Mouse (Mus musculus) heart, embryonic 12.5 days (tissue): ENCODE results near the gene Rsph6a. TPM values are rescaled to one million over a fixed set of nuclear protein-coding genes. Genes with fewer than 3 reads are reported as not detected.

Experiments
- ATAC-seq: fragments of 200-750 bp; cut with Nextera tagmentation; 2 replicates; pipeline ENCODE4 v1.8.0; 2017; ENCODE audit warnings: moderate TSS enrichment, moderate library complexity; ENCODE audit not compliant: insufficient number of reproducible peaks, low FRiP score
- H3K27ac ChIP-seq: fragments of 300-500 bp; sonication (generic); 2 replicates; pipeline ENCODE4 v1.5.1; 2016; ENCODE audit warnings: mild to moderate bottlenecking, moderate library complexity; ENCODE audit not compliant: poor library complexity, severe bottlenecking
- H3K27me3 ChIP-seq: fragments of 300-500 bp; sonication (generic); replicated peaks from 2 replicates; pipeline ENCODE4 v1.6.1; 2016; ENCODE audit warnings: mild to moderate bottlenecking, moderate library complexity
- H3K36me3 ChIP-seq: fragments of 300-500 bp; sonication (generic); 2 replicates; pipeline ENCODE4 v1.6.1; 2016; ENCODE audit warnings: mild to moderate bottlenecking, moderate library complexity
- H3K4me1 ChIP-seq: fragments of 300-500 bp; sonication (generic); replicated peaks from 2 replicates; pipeline ENCODE4 v1.6.1; 2016; ENCODE audit warnings: mild to moderate bottlenecking
- H3K4me2 ChIP-seq: fragments of 300-500 bp; sonication (generic); 2 replicates; pipeline ENCODE4 v1.6.1; 2016; ENCODE audit warnings: mild to moderate bottlenecking, moderate library complexity
- H3K4me3 ChIP-seq: fragments of 300-500 bp; sonication (generic); 2 replicates; pipeline ENCODE4 v1.5.1; 2016; ENCODE audit warnings: mild to moderate bottlenecking
- H3K9ac ChIP-seq: fragments of 300-500 bp; sonication (generic); 2 replicates; pipeline ENCODE4 v1.6.1; 2016; ENCODE audit warnings: mild to moderate bottlenecking, moderate library complexity
- H3K9me3 ChIP-seq: fragments of 300-500 bp; sonication (generic); replicated peaks from 2 replicates; pipeline ENCODE4 v1.6.1; 2016; ENCODE audit warnings: mild to moderate bottlenecking, moderate library complexity
- WGBS: fragments of 180-500 bp; shearing (Covaris S2); methylation state at CpG from one replicate; pipeline ENCODE4 v1.1.7; 2016; 5-methylcytosine and 5-hydroxymethylcytosine counted together
- polyA plus RNA-seq: library from polyadenylated mRNA; unstranded; fragments of >200 nt; fragmentation: Nextera tagmentation; extraction: Ambion mirVana; gene quantifications from 2 replicates; pipeline ENCODE4 v1.2.1, GENCODE M21; 2016

The Rsph6a gene
- polyA plus RNA-seq, result not detected in 2 replicates

DNA sequence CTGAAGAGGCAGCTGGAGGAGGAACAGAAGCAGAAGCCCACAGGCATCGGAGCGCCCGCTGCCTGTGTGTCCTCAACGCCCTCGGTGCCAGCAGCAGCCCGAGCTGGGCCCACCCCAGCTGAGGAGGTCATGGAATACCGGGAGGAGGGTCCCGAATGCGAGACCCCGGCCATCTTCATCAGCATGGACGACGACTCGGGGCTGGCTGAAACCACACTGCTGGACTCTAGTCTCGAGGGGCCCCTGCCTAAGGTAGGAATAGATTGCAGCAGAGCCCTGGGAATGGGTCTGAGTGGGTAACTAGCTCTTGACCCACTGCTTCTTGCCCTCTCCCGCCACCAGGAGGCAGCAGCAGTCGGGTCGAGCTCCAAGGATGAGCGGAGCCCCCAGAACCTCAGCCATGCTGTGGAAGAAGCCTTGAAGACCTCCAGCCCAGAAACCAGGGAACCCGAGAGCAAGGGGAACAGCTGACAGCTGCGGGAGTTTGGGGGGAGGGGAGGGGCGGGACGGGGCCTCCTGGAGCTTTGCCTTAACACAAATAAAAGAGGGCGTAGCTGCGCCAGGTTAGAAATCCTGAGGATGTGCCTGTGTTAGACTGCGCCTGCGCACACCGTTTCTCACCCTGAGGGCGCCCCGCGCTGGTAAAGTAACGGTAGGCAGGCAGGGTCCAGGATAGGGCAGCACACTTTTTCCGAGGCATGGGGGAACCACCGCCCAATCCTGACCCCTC is at the start of gene Rsph6a:
Gene Rsph6a (plus strand): TSS at position 644 of the 730 bp plus-strand sequence.
- H3K9ac ChIP-seq, result 0 out of 2 replicates have a peak within 1 kb of the TSS, but pooled peaks have one; percentile 27
- H3K4me3 ChIP-seq, result peak within 1 kb of the TSS; percentile 14; the same call in 1 of the 2 replicates
- H3K36me3 ChIP-seq, result peaks cover 54% of the 10 kb centered on the region
- ATAC-seq, result no peak
- 36% methylated on average over 33 of the region's 33 CpGs for WGBS
- 0 out of 2 replicates have a peak, but pooled peaks cover 8% of the 10 kb centered on the region for H3K4me1 ChIP-seq
- H3K4me2 ChIP-seq, result peak within 1 kb of the TSS; percentile 56
- H3K27ac ChIP-seq, result no peak within 1 kb of the TSS
- H3K9me3 ChIP-seq, result peaks cover 7% of the 10 kb centered on the region; the same call in 1 of the 2 replicates
- H3K27me3 ChIP-seq, result no peaks in the 10 kb centered on the region

DNA sequence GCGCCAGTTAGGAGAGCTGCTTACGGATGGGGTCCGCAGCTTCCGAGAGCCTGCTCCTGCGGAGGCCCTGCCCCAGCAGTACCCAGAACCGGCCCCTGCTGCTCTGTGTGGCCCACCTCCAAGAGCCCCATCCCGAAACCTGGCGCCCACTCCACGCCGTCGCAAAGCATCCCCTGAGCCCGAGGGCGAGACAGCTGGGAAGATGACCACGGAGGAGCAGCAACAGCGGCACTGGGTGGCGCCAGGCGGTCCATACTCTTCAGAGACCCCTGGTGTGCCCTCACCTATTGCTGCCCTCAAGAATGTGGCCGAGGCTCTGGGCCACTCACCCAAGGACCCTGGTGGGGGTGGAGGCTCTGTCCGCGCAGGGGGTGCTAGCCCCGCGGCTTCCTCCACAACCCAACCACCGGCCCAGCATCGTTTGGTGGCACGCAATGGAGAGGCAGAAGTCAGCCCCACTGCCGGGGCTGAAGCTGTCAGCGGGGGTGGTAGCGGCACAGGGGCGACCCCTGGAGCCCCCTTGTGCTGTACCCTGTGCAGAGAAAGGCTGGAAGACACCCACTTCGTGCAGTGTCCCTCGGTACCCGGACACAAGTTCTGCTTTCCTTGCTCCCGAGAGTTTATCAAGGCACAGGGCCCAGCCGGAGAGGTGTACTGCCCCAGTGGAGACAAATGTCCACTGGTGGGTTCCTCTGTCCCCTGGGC is 48.9 kb upstream of the Rsph6a start:
- H3K4me3 ChIP-seq, result peak overlapping the region; percentile 78; the same call in 1 of the 2 replicates
- H3K27ac ChIP-seq, result no peak overlapping the region
- H3K4me1 ChIP-seq, result peaks cover 47% of the 10 kb centered on the region
- H3K27me3 ChIP-seq, result no peaks in the 10 kb centered on the region
- peaks cover 20% of the 10 kb centered on the region for H3K36me3 ChIP-seq
- H3K9me3 ChIP-seq, result no peaks in the 10 kb centered on the region
- no peak for ATAC-seq
- H3K9ac ChIP-seq, result peak overlapping the region; percentile 97; the same call in 1 of the 2 replicates
- H3K4me2 ChIP-seq, result peak overlapping the region; percentile 99
- 85% methylated on average over 34 of the region's 34 CpGs for WGBS

DNA sequence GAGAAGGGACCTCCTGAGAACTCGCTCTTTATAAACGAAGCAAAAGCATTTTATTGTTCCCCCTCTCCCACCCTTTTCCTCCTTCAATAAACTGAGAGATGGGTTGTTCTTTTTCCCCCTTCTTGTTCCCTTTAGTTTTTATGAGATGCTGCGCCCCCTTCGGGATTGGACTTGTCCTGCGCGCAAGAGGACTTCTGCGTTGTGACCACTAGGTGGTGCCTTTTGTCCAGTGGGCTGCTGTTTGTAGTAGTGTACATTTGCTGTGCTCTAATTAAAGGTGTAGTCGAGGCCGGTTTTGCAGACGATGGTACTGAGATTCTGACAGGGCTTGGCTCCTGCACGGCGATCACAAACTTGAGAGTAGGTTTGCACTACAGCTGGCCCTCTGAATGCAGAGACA is 48.0 kb upstream of the Rsph6a start:
- H3K4me1 ChIP-seq, result peaks cover 39% of the 10 kb centered on the region
- 0 out of 2 replicates have a peak overlapping the region, but pooled peaks have one; percentile 43 for H3K9ac ChIP-seq
- H3K36me3 ChIP-seq, result peaks cover 20% of the 10 kb centered on the region
- no peak for ATAC-seq
- H3K4me3 ChIP-seq, result no peak overlapping the region
- H3K27ac ChIP-seq, result no peak overlapping the region
- WGBS, result 7% methylated on average over 12 of the region's 12 CpGs
- H3K9me3 ChIP-seq, result no peaks in the 10 kb centered on the region
- peak overlapping the region; percentile 99 for H3K4me2 ChIP-seq
- H3K27me3 ChIP-seq, result no peaks in the 10 kb centered on the region

DNA sequence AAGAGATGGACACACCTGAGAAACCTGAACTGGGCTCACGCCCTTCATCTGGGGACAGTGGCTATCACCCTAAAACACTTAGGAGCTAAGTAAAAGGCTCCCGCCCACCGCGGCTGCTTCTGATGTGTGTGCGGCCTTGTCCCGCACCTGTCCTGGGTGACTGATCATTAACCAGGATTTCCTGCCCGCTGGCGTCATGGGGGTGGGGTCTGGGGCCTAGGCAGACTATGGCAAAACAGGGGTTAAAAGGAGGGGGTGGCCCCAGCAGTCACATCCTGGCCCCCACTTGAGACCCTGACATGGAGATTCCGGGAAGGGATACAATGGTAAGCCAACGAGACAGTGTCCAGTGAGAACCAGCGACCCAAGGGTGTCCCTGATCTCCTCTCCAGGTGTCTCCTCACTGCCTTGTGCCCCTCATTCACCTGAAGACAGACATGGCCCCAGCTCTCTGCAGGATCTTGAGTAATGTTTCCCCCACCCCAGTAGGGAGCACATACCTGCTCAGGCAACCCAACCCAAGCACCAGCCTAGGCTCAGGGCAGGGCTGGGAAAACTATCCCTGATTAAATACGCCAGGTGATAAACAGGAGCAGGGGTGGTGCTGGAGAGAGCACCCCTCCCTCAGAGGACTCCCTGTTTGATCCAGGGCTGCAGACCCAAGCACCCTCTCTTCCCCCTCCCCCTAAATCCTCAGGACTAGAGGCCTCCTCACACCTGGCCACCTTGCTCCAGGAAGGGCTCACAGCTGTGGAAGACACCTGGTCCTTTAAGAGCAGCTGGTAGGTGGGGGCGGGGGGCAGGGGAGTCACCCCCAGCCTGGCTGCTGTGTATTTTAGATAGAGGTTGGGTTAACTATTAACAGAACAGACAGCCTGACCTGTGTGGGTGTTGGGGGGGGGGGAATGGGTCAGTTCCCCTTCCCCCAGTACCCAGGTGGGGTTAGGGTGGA is 47.2 kb upstream of the Rsph6a start:
- Histone ChIP-seq H3K4me1 (peaks cover 41% of the 10 kb centered on the region), H3K9ac (no peak overlapping the region), H3K36me3 (peaks cover 20% of the 10 kb centered on the region), H3K27me3 (no peaks in the 10 kb centered on the region), H3K9me3 (no peaks in the 10 kb centered on the region), H3K4me3 (no peak overlapping the region), H3K4me2 (no peak overlapping the region), H3K27ac (no peak overlapping the region)
- no peak for ATAC-seq
- 73% methylated on average over 13 of the region's 13 CpGs for WGBS

DNA sequence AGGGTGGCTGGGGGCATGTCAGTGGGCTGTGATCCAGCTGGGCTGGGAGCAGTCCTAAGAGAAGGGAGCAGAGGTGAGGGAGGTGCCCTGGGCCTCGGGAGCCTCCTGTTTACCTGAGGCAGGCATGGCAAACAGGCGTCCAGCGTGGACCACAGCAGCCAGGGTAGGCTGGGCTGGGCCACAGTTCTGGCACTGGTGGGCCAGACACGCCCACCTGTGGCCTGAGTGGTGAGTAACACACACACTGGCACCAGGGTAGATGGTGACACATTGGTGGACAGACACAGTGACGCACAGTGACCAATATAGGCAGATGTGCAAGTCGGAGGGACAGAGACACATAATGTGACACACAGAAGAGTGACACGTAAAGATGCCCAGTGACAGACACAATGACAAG is 43.9 kb upstream of the Rsph6a start:
- no peaks in the 10 kb centered on the region for H3K9me3 ChIP-seq
- no peak overlapping the region for H3K4me2 ChIP-seq
- no peak overlapping the region for H3K27ac ChIP-seq
- H3K4me1 ChIP-seq, result peaks cover 34% of the 10 kb centered on the region
- no peak overlapping the region for H3K9ac ChIP-seq
- 77% methylated on average over 7 of the region's 7 CpGs for WGBS
- no peaks in the 10 kb centered on the region for H3K27me3 ChIP-seq
- no peak for ATAC-seq
- peaks cover 15% of the 10 kb centered on the region for H3K36me3 ChIP-seq
- no peak overlapping the region for H3K4me3 ChIP-seq

DNA sequence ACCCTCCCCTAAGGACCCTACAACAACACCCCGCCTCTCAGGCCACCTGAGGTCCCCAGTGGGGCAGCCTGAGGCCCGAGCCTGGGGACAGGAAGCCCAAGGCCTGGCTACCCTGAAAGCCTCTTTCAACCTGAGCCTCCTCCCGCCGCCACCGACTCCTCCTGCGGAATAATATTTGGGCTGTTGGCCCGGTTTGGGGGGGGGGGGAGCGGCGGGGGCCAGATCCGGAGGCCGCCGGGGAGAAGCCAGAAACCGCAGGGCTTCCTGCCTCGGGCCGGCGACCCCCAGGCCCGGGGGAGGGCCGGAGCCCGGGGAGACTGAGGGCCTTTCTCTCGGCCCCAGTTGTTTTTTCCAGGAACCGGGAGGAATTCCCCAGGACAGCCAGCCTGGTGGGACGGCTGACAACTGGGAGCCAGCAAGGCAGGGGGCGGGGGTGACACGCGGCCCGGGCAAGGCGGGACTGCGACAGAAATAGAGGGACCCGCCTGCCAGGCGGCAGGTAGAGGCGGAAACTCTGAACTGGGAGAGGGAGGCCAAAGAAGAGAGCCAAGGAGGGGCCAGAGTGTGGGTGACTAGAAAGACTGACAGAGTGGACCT is 42.4 kb upstream of the Rsph6a start:
- 1% methylated on average over 27 of the region's 31 CpGs for WGBS
- peak; percentile 59; the same call in 1 of the 2 replicates for ATAC-seq
- Histone ChIP-seq H3K9me3 (no peaks in the 10 kb centered on the region), H3K27ac (peak overlapping the region; percentile 18), H3K4me3 (peak overlapping the region; percentile 47), H3K4me1 (peaks cover 20% of the 10 kb centered on the region), H3K4me2 (peak overlapping the region; percentile 73), H3K9ac (peak overlapping the region; percentile 82), H3K27me3 (no peaks in the 10 kb centered on the region), H3K36me3 (peaks cover 3% of the 10 kb centered on the region)

DNA sequence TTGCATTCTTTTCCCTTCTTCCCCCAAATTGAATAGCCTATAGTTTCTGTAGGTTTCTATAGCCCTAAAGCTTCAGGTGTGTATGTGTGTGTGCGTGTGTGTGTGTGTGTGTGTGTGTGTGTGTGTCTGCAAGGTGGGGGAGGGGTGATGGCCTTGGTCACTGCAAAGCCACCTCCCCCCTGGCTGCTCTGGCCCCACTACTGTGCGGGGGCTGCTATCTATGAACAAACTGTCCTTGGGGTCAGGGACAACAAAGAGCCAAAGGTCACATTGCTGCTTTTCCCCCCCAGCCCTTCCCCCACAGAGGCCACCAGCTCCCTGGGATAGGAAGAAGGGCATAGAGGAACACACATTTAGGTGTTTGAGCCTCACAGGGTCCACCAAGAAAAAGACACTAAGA is 41.6 kb upstream of the Rsph6a start:
- no peak overlapping the region; the same call in 1 of the 2 replicates for H3K9ac ChIP-seq
- no peaks in the 10 kb centered on the region for H3K9me3 ChIP-seq
- H3K4me2 ChIP-seq, result peak overlapping the region; percentile 73
- H3K27me3 ChIP-seq, result no peaks in the 10 kb centered on the region
- 37% methylated on average over 2 of the region's 2 CpGs for WGBS
- H3K4me3 ChIP-seq, result peak overlapping the region; percentile 47; the same call in 1 of the 2 replicates
- no peak overlapping the region for H3K27ac ChIP-seq
- ATAC-seq, result no peak
- no peaks in the 10 kb centered on the region for H3K36me3 ChIP-seq
- H3K4me1 ChIP-seq, result peaks cover 18% of the 10 kb centered on the region

DNA sequence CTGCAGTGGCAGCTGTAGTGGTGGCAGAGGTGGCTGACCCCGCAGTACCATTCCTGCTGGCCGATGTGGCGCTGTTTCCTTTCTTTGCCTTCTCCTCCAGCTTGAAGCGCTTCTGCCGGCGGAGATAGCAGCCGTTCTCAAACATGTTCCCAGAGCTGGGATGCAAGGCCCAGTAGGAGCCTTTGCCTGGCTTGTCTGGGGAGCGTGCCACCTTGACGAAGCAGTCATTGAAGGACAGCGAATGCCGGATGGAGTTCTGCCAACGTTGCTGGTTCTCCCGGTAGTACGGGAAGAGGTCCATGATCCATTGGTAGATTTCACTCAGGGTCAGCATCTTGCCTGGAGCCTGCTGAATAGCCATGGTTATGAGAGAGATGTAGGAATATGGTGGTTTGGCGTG is 40.0 kb upstream of the Rsph6a start:
- WGBS, result 52% methylated on average over 15 of the region's 15 CpGs
- ATAC-seq, result no peak
- Histone ChIP-seq H3K27ac (no peak overlapping the region), H3K4me1 (peaks cover 18% of the 10 kb centered on the region), H3K4me2 (no peak overlapping the region), H3K4me3 (no peak overlapping the region), H3K27me3 (no peaks in the 10 kb centered on the region), H3K36me3 (no peaks in the 10 kb centered on the region), H3K9me3 (no peaks in the 10 kb centered on the region), H3K9ac (no peak overlapping the region)

DNA sequence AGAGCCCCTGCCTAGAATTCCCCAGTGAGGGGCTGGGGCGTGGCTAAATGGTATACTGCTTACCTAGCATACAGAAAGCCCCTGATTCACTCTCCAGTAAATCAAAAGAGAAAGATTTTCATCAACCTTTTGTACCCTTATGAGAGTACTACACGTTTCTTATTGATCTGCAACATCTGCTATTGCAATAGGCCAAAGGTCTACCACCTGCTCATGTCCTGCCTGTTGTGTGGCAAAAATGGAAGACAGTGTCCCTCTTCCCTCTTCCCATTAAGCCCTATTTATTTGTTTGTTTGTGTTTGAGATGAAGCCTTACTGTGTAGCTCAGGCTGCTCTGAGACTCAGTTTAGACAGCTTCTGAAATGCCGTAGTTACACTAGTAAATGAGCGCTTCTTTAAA is 38.4 kb upstream of the Rsph6a start:
- peaks cover 12% of the 10 kb centered on the region for H3K27me3 ChIP-seq
- no peaks in the 10 kb centered on the region for H3K9me3 ChIP-seq
- H3K4me1 ChIP-seq, result peaks cover 18% of the 10 kb centered on the region
- H3K36me3 ChIP-seq, result no peaks in the 10 kb centered on the region
- 82% methylated on average over 4 of the region's 4 CpGs for WGBS
- H3K9ac ChIP-seq, result no peak overlapping the region
- H3K4me3 ChIP-seq, result no peak overlapping the region
- no peak overlapping the region for H3K27ac ChIP-seq
- ATAC-seq, result no peak
- H3K4me2 ChIP-seq, result no peak overlapping the region

DNA sequence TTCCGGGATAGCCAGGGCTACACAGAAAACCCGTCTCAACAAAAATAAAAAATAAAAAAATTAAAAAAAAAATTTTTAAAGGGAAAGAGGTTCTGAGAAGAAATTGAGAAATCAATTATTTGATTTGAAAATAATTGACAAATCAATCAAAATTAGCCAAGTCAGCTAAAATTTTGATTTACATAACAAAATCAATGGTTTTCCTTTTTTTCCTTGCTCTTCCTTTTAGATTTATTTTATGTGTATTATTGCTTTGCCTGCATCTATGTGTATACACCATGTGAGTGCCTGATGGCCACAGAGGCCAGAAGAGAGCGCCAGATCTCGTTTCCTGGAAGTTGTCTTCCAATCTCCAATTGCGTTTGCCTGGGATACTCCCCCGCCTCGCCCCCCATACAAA is 36.6 kb upstream of the Rsph6a start:
- H3K36me3 ChIP-seq, result no peaks in the 10 kb centered on the region
- H3K27ac ChIP-seq, result no peak overlapping the region
- H3K4me3 ChIP-seq, result no peak overlapping the region
- no peak overlapping the region for H3K9ac ChIP-seq
- peaks cover 6% of the 10 kb centered on the region for H3K4me1 ChIP-seq
- peaks cover 30% of the 10 kb centered on the region for H3K27me3 ChIP-seq
- WGBS, result 87% methylated on average over 7 of the region's 7 CpGs
- H3K9me3 ChIP-seq, result no peaks in the 10 kb centered on the region
- no peak for ATAC-seq
- H3K4me2 ChIP-seq, result no peak overlapping the region
